Mouse (Mus musculus): ENCODE data around the gene Zfp667.

- no peak for TF ChIP-seq EP300 (IDR thresholded peaks at IDR 0.05; ENCODE audit: low read depth)
- no peak for TF ChIP-seq CTCF (IDR thresholded peaks at IDR 0.05; ENCODE audit: low read depth)
Observed at GRCm38 (mm10) chr7:6286921-6287531, 647 bp downstream of the Zfp667 start.
